Mouse (Mus musculus) midbrain, embryonic 10.5 days (tissue): ENCODE data around the gene Vasp. TPM values are rescaled to one million over a fixed set of nuclear protein-coding genes. Genes with fewer than 3 reads are reported as not detected.

Experiments used
- DNase-seq: peaks from one replicate; pipeline ENCODE4 v3.0.0-alpha.2; 2017; ENCODE audit warnings: low spot score
- H3K27ac ChIP-seq: fragments of 300-500 bp; sonication (generic); replicated peaks from 2 replicates; pipeline ENCODE4 v1.5.1; 2016; ENCODE audit warnings: mild to moderate bottlenecking
- H3K27me3 ChIP-seq: fragments of 300-500 bp; sonication (generic); 2 replicates; pipeline ENCODE4 v1.6.1; 2016; ENCODE audit warnings: low read depth, mild to moderate bottlenecking; ENCODE audit not compliant: poor library complexity, severe bottlenecking
- H3K36me3 ChIP-seq: fragments of 300-500 bp; sonication (generic); 2 replicates; pipeline ENCODE4 v1.6.1; 2016; ENCODE audit warnings: mild to moderate bottlenecking, moderate library complexity
- H3K4me1 ChIP-seq: fragments of 300-500 bp; sonication (generic); 2 replicates; pipeline ENCODE4 v1.6.1; 2016
- H3K4me3 ChIP-seq: fragments of 300-500 bp; sonication (generic); 2 replicates; pipeline ENCODE4 v1.5.1; 2016; ENCODE audit warnings: mild to moderate bottlenecking, moderate library complexity
- H3K9me3 ChIP-seq: fragments of 300-500 bp; sonication (generic); replicated peaks from 2 replicates; pipeline ENCODE4 v1.6.1; 2016; ENCODE audit warnings: mild to moderate bottlenecking
- WGBS: fragments of 180-500 bp; shearing (Covaris S2); methylation state at CpG from one replicate; pipeline ENCODE4 v1.1.7; 2016; 5-methylcytosine and 5-hydroxymethylcytosine counted together
- polyA plus RNA-seq: library from polyadenylated mRNA; unstranded; fragments of >200 nt; fragmentation: Nextera tagmentation; extraction: Ambion mirVana; gene quantifications from 2 replicates; pipeline ENCODE4 v1.2.1, GENCODE M21; 2016

Vasp gene
- polyA plus RNA-seq, 1 experiment from 2014 or later: 52.7 TPM

DNA sequence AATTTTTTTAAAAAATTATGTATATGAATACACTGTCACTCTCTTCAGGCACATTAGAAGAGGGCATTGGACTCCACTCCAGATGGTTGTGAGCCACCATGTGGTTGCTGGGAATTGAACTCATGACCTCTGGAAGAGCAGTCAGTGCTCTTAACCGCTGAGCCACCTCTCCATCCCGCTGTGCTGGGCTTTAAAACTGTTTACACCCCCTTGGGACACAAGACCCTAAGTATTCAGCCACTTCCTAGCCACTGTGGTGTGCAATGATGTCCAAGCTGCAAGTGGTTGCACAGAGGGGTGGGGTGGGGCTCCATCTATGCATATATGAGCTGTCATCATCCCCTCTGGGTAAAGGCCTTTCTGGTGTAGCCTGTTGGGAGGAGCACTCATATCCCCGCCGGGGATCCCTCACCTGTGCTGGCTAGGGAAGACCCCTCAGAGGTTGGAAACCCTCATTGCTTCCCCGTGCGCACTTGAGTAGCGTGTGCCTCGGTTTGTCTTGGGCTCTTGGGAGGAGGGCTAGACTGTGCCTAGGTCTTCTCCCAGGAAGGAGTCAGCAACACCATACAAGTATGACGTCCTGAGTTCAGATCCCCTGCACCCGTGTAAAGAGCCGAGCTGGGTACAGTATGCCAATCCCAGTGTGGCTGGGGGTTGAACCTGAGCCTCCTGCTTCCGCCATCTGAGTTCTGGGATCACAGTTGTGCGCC is 63.3 kb downstream of the Vasp start:
- Histone ChIP-seq H3K27ac (no peak overlapping the region), H3K27me3 (peaks cover 15% of the 10 kb centered on the region), H3K9me3 (0 out of 2 replicates have a peak, but pooled peaks cover 8% of the 10 kb centered on the region), H3K36me3 (peaks cover 27% of the 10 kb centered on the region), H3K4me1 (peaks cover 20% of the 10 kb centered on the region), H3K4me3 (no peak overlapping the region)
- WGBS: 84% methylated on average over 13 of the region's 13 CpGs
- DNase-seq: no peak

Other genes starting within 250 kb of the Vasp start
- 0.09 TPM in 1 of 2 replicates, not detected in the other for gene Foxa3, start 248.3 kb downstream of the Vasp start, polyA plus RNA-seq
- gene Sympk, start 247.4 kb downstream of the Vasp start, polyA plus RNA-seq: 40.3 and 45.7 TPM in 2 replicates
- gene Rsph6a, start 217.1 kb downstream of the Vasp start, polyA plus RNA-seq: not detected in 2 replicates
- gene Dmwd, start 195.6 kb downstream of the Vasp start, polyA plus RNA-seq: 17.3 and 18.0 TPM in 2 replicates
- 8.2 and 8.8 TPM in 2 replicates for gene Dmpk, start 188.0 kb downstream of the Vasp start, polyA plus RNA-seq
- 7.2 and 8.0 TPM in 2 replicates for gene Six5, start 177.2 kb downstream of the Vasp start, polyA plus RNA-seq
- 1.1 TPM in 2 replicates for gene Gm4969, start 153.4 kb downstream of the Vasp start, polyA plus RNA-seq
- 17.6 and 19.4 TPM in 2 replicates for gene Fbxo46, start 152.0 kb downstream of the Vasp start, polyA plus RNA-seq
- 17.0 and 21.2 TPM in 2 replicates for gene Qpctl, start 122.5 kb downstream of the Vasp start, polyA plus RNA-seq
- 168 and 180 TPM in 2 replicates for gene Snrpd2, start 122.1 kb downstream of the Vasp start, polyA plus RNA-seq
- 0.60 and 1.5 TPM in 2 replicates for gene Gipr, start 105.7 kb downstream of the Vasp start, polyA plus RNA-seq
- 4.3 and 4.8 TPM in 2 replicates for gene Eml2, start 95.4 kb downstream of the Vasp start, polyA plus RNA-seq
- gene Gpr4, start 59.3 kb downstream of the Vasp start, polyA plus RNA-seq: 2.4 and 2.6 TPM in 2 replicates
- 51.0 and 51.9 TPM in 2 replicates for gene Opa3, start 43.5 kb downstream of the Vasp start, polyA plus RNA-seq
- gene Ppm1n, start 8.2 kb upstream of the Vasp start, polyA plus RNA-seq: 0.36 and 0.39 TPM in 2 replicates
- 41.9 and 48.6 TPM in 2 replicates for gene Rtn2, start 10.8 kb upstream of the Vasp start, polyA plus RNA-seq
- 0.02 TPM in 1 of 2 replicates, not detected in the other for gene Fosb, start 38.2 kb upstream of the Vasp start, polyA plus RNA-seq
- 117 and 118 TPM in 2 replicates for gene Ercc1, start 73.0 kb upstream of the Vasp start, polyA plus RNA-seq
- gene Cd3eap, start 87.7 kb upstream of the Vasp start, polyA plus RNA-seq: 23.2 and 24.7 TPM in 2 replicates
- 4.9 and 6.0 TPM in 2 replicates for gene Ppp1r13l, start 87.9 kb upstream of the Vasp start, polyA plus RNA-seq
- gene Ercc2, start 110.2 kb upstream of the Vasp start, polyA plus RNA-seq: 27.7 and 31.8 TPM in 2 replicates
- gene Klc3, start 132.3 kb upstream of the Vasp start, polyA plus RNA-seq: 2.3 and 3.0 TPM in 2 replicates
- not detected in 2 replicates for gene Ckm, start 133.0 kb upstream of the Vasp start, polyA plus RNA-seq
- gene Mark4, start 187.0 kb upstream of the Vasp start, polyA plus RNA-seq: 8.0 and 8.4 TPM in 2 replicates
- 0.75 and 0.81 TPM in 2 replicates for gene Exoc3l2, start 191.5 kb upstream of the Vasp start, polyA plus RNA-seq
- 2.3 and 2.4 TPM in 2 replicates for gene Bloc1s3, start 236.6 kb upstream of the Vasp start, polyA plus RNA-seq
- gene Trappc6a, start 236.6 kb upstream of the Vasp start, polyA plus RNA-seq: 65.2 and 68.2 TPM in 2 replicates
- gene Nkpd1, start 246.0 kb upstream of the Vasp start, polyA plus RNA-seq: 0.06 TPM in 2 replicates